Mouse (Mus musculus): ENCODE measurements around the gene 1700102P08Rik. TPM values are rescaled to one million over a fixed set of nuclear protein-coding genes. Genes with fewer than 3 reads are reported as not detected.

Gene 1700102P08Rik
- not detected in 2 replicates for polyA plus RNA-seq (2012; ENCODE audit: insufficient read depth, insufficient read length, missing spikeins)

- no peak within 1 kb of the TSS for H3K27ac ChIP-seq (replicated peaks; ENCODE audit: low read depth, low read length)
- no peak within 1 kb of the TSS for H3K4me3 ChIP-seq (ENCODE audit: insufficient read depth, low read depth, low read length)
- H3K4me1 ChIP-seq (ENCODE audit: control insufficient read depth, insufficient read depth, insufficient read length, low read length), result no peaks in the 10 kb centered on the region
Measured at GRCm38 (mm10) chr9:108392676-108393075, at the start of gene 1700102P08Rik. TSS of gene 1700102P08Rik (plus strand) at chr9:108392805.

GRCm38 (mm10) chr9:108343331-108343730 is 49.3 kb upstream of the 1700102P08Rik start:
- Histone ChIP-seq H3K4me3 (ENCODE audit: insufficient read depth, low read depth, low read length) (no peak overlapping the region), H3K4me1 (ENCODE audit: control insufficient read depth, insufficient read depth, insufficient read length, low read length) (peaks cover 9% of the 10 kb centered on the region), H3K27ac (replicated peaks; ENCODE audit: low read depth, low read length) (peak overlapping the region; percentile 86)

- no peak overlapping the region for H3K4me3 ChIP-seq (ENCODE audit: insufficient read depth, low read depth, low read length)
- no peak overlapping the region for H3K27ac ChIP-seq (replicated peaks; ENCODE audit: low read depth, low read length)
- peaks cover 10% of the 10 kb centered on the region for H3K4me1 ChIP-seq (ENCODE audit: control insufficient read depth, insufficient read depth, insufficient read length, low read length)
Measured at GRCm38 (mm10) chr9:108343835-108344234, 48.8 kb upstream of the 1700102P08Rik start.

GRCm38 (mm10) chr9:108344471-108344870 is 48.1 kb upstream of the 1700102P08Rik start:
- Histone ChIP-seq H3K27ac (replicated peaks; ENCODE audit: low read depth, low read length) (no peak overlapping the region), H3K4me3 (ENCODE audit: insufficient read depth, low read depth, low read length) (no peak overlapping the region), H3K4me1 (ENCODE audit: control insufficient read depth, insufficient read depth, insufficient read length, low read length) (peaks cover 15% of the 10 kb centered on the region)

- H3K4me1 ChIP-seq (ENCODE audit: control insufficient read depth, insufficient read depth, insufficient read length, low read length), result peaks cover 7% of the 10 kb centered on the region; the same call in 1 of the 2 replicates
- peak overlapping the region; percentile 89 for H3K27ac ChIP-seq (replicated peaks; ENCODE audit: low read depth, low read length)
- H3K4me3 ChIP-seq (ENCODE audit: insufficient read depth, low read depth, low read length), result peak overlapping the region; percentile 74
Measured at GRCm38 (mm10) chr9:108347024-108347423, 45.6 kb upstream of the 1700102P08Rik start.

GRCm38 (mm10) chr9:108347540-108348289 is 44.9 kb upstream of the 1700102P08Rik start, which contains the start of gene Usp4:
TSS of gene Usp4 (plus strand) at chr9:108347853.
- Histone ChIP-seq H3K27ac (replicated peaks; ENCODE audit: low read depth, low read length) (peak within 1 kb of the TSS; percentile 98), H3K4me1 (ENCODE audit: control insufficient read depth, insufficient read depth, insufficient read length, low read length) (peaks cover 7% of the 10 kb centered on the region; the same call in 1 of the 2 replicates), H3K4me3 (ENCODE audit: insufficient read depth, low read depth, low read length) (peak within 1 kb of the TSS; percentile 96)

GRCm38 (mm10) chr9:108348290-108348680 is 44.3 kb upstream of the 1700102P08Rik start:
- Histone ChIP-seq H3K4me3 (ENCODE audit: insufficient read depth, low read depth, low read length) (peak overlapping the region; percentile 96), H3K27ac (replicated peaks; ENCODE audit: low read depth, low read length) (peak overlapping the region; percentile 98), H3K4me1 (ENCODE audit: control insufficient read depth, insufficient read depth, insufficient read length, low read length) (peaks cover 7% of the 10 kb centered on the region; the same call in 1 of the 2 replicates)

GRCm38 (mm10) chr9:108349727-108350126 is 42.9 kb upstream of the 1700102P08Rik start:
- H3K27ac ChIP-seq (replicated peaks; ENCODE audit: low read depth, low read length), result no peak overlapping the region
- no peak overlapping the region for H3K4me3 ChIP-seq (ENCODE audit: insufficient read depth, low read depth, low read length)
- peaks cover 7% of the 10 kb centered on the region; the same call in 1 of the 2 replicates for H3K4me1 ChIP-seq (ENCODE audit: control insufficient read depth, insufficient read depth, insufficient read length, low read length)

- no peak overlapping the region for H3K27ac ChIP-seq (replicated peaks; ENCODE audit: low read depth, low read length)
- no peaks in the 10 kb centered on the region for H3K4me1 ChIP-seq (ENCODE audit: control insufficient read depth, insufficient read depth, insufficient read length, low read length)
- H3K4me3 ChIP-seq (ENCODE audit: insufficient read depth, low read depth, low read length), result no peak overlapping the region
Measured at GRCm38 (mm10) chr9:108378234-108378633, 14.4 kb upstream of the 1700102P08Rik start.

- Histone ChIP-seq H3K27ac (replicated peaks; ENCODE audit: low read depth, low read length) (no peak overlapping the region), H3K4me3 (ENCODE audit: insufficient read depth, low read depth, low read length) (no peak overlapping the region), H3K4me1 (ENCODE audit: control insufficient read depth, insufficient read depth, insufficient read length, low read length) (no peaks in the 10 kb centered on the region)
Measured at GRCm38 (mm10) chr9:108378736-108379135, 13.9 kb upstream of the 1700102P08Rik start.

- Histone ChIP-seq H3K4me1 (ENCODE audit: control insufficient read depth, insufficient read depth, insufficient read length, low read length) (no peaks in the 10 kb centered on the region), H3K4me3 (ENCODE audit: insufficient read depth, low read depth, low read length) (no peak overlapping the region), H3K27ac (replicated peaks; ENCODE audit: low read depth, low read length) (no peak overlapping the region)
Measured at GRCm38 (mm10) chr9:108379294-108379693, 13.3 kb upstream of the 1700102P08Rik start.

GRCm38 (mm10) chr9:108381382-108381781 is 11.2 kb upstream of the 1700102P08Rik start:
- Histone ChIP-seq H3K4me3 (ENCODE audit: insufficient read depth, low read depth, low read length) (no peak overlapping the region), H3K4me1 (ENCODE audit: control insufficient read depth, insufficient read depth, insufficient read length, low read length) (no peaks in the 10 kb centered on the region), H3K27ac (replicated peaks; ENCODE audit: low read depth, low read length) (no peak overlapping the region)

- no peaks in the 10 kb centered on the region for H3K4me1 ChIP-seq (ENCODE audit: control insufficient read depth, insufficient read depth, insufficient read length, low read length)
- no peak overlapping the region for H3K4me3 ChIP-seq (ENCODE audit: insufficient read depth, low read depth, low read length)
- H3K27ac ChIP-seq (replicated peaks; ENCODE audit: low read depth, low read length), result no peak overlapping the region
Measured at GRCm38 (mm10) chr9:108385006-108385405, 7.6 kb upstream of the 1700102P08Rik start.

- H3K27ac ChIP-seq (replicated peaks; ENCODE audit: low read depth, low read length), result no peak overlapping the region
- no peak overlapping the region for H3K4me3 ChIP-seq (ENCODE audit: insufficient read depth, low read depth, low read length)
- no peaks in the 10 kb centered on the region for H3K4me1 ChIP-seq (ENCODE audit: control insufficient read depth, insufficient read depth, insufficient read length, low read length)
Measured at GRCm38 (mm10) chr9:108386816-108387215, 5.8 kb upstream of the 1700102P08Rik start.

- H3K4me3 ChIP-seq (ENCODE audit: insufficient read depth, low read depth, low read length), result no peak overlapping the region
- no peaks in the 10 kb centered on the region for H3K4me1 ChIP-seq (ENCODE audit: control insufficient read depth, insufficient read depth, insufficient read length, low read length)
- H3K27ac ChIP-seq (replicated peaks; ENCODE audit: low read depth, low read length), result no peak overlapping the region
Measured at GRCm38 (mm10) chr9:108388601-108389000, 4.0 kb upstream of the 1700102P08Rik start.

- Histone ChIP-seq H3K4me1 (ENCODE audit: control insufficient read depth, insufficient read depth, insufficient read length, low read length) (no peaks in the 10 kb centered on the region), H3K27ac (replicated peaks; ENCODE audit: low read depth, low read length) (no peak overlapping the region), H3K4me3 (ENCODE audit: insufficient read depth, low read depth, low read length) (no peak overlapping the region)
Measured at GRCm38 (mm10) chr9:108389220-108389619, 3.4 kb upstream of the 1700102P08Rik start.

Measured in brown adipose tissue, adult 24 weeks (tissue).